Mouse (Mus musculus): ENCODE measurements around the gene Rpl37.

Rpl37 gene

DNA sequence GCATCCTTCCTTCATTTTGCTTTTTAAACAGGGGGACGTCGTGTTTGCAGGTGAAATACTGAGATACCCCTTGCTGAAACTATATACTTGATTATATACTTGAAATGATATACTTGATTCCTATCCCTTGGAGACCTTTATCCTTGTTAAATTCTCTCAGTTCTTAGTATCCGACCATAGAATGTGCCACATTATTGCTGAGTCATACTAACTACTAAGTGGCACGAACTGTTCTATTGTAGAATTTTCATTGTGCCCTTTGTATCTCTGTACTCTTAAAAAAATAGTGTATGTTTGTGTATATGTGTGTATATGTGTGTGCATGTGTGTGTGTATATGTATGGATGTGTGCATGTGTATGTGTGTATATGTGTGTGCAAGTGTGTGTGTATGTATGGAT lies 39.9 kb downstream of the Rpl37 start:
- DNase-seq: no peak

DNA sequence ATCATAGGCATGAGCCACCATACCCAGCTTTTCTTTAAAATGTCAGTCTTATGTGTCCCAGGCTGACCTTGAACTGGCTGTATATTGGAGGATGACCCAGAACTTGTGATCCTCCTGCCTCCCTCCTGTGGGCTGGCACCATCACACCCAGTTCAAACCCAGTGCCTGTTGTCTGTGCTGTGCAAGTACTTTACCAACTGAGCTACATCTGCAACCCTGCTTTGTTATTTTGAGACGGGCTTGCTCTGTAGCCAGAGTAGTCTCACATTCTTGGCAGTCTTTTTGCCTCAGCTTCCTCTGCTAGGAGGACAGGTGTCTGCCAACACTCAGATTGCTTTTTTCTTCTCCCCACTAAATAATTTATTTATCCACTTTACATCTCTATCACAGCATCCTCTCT lies 40.9 kb downstream of the Rpl37 start:
- DNase-seq: no peak

DNA sequence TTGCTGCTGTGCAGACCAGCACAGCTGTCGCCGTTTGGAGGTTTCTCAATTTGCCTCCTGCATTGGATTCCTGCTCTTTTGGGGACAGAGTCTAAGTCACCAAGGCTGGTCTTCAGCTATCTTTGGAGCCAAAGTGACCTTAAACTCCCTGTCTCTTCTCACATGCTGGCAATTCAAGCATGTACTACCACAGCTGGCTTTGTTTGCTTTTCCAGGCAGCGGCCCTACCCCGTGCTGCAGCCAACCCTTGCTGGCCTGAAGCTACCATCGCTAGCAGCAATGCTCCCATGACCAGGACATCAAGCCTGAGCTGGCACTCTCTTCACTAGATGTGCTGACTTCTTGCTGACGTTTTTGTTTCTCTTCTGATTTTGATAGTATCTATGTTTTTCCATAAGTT lies 42.4 kb downstream of the Rpl37 start:
- DNase-seq: no peak

DNA sequence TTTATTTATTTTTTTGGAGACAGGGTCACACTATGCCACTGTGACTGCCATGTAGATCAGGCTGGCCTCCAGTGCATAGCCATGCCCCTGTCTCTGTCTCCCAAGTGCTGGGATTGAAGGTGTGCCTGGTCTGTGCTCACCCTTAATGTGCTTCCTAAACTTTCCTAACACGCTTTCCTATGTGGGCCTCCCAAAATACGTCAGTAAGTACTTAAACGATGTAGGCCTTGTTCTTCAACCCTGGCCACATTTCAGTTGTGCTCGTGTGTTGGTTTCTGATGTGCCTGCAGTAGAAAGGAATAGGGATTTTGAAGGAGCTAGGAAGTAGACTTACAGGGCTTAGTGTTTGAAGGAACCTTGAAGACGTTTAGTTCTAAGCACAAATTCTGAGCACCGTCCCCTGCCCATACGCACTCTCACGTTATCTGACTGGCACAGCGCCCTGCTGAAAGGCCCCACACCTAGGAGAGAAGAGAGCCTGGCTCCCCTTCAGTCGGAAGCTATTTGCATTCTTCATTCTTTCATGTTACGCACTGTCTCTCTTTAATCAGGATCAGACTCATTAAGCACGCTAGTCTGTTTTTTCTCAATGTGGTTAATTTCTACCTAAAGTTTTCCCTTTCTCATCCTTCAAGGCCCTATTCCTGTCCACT lies 48.8 kb downstream of the Rpl37 start:
- DNase-seq: no peak

Measured in cerebellum, adult 11 months (tissue).